Mouse (Mus musculus): ENCODE measurements around the gene Tmem232. TPM values are rescaled to one million over a fixed set of nuclear protein-coding genes. Genes with fewer than 3 reads are reported as not detected.

Gene Tmem232
- total and polyA plus RNA-seq, 3 experiments, result 0.16 TPM; not detected in 2

DNA sequence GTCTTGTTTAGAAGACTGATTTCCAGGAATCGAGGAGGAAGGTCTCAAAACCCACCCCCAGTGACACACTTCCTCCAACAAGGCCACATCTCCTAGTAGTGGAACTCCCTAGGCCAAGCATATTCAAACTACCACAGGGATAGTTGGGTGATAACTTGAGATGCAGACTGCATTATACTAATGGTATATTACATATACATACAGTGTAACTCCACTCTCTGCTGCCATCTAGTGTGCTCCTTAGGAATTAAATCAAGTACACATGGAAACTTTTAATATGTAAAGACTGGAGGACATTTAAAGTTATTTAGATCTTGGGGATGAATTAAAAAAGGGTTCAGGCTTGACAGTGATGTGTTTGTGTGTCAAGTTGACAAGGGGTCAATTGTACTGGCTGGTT is 34.8 kb upstream of the Tmem232 start:
- Histone ChIP-seq H3K36me3 (replicated peaks in 1 of 2; ENCODE audit: control insufficient read depth in 1 of 2, insufficient read depth in 1 of 2, low read length in 1 of 2) (peaks cover 3 to 19% of the 10 kb centered on the region in 2 experiments), H3K4me2 (ENCODE audit: insufficient read depth, low read depth, poor library complexity, severe bottlenecking) (no peak overlapping the region), H3K9ac (ENCODE audit: insufficient read depth, low read depth) (no peak overlapping the region), H3K27ac (ENCODE audit: insufficient read depth, low read depth) (no peak overlapping the region), H3K4me1 (ENCODE audit: control insufficient read depth in 1 of 2, insufficient read depth in 2 of 2) (peaks cover 10% of the 10 kb centered on the region in 2 experiments), H3K27me3 (replicated peaks) (no peaks in the 10 kb centered on the region), H3K79me2 (replicated peaks; ENCODE audit: control insufficient read depth, extremely low read depth, insufficient read depth, poor library complexity, severe bottlenecking) (no peaks in the 10 kb centered on the region), H3K4me3 (replicated peaks in 1 of 3; ENCODE audit: low read depth in 2 of 3, low read length in 2 of 3, poor library complexity in 1 of 3) (no peak overlapping the region), H3K9me3 (replicated peaks; ENCODE audit: low read length) (no peaks in the 10 kb centered on the region)
- dilution Hi-C loops (cut with MboI; ENCODE audit: extremely low pct_ligation_motif_present, extremely low pct_unique_long_range_greater_than_20kb, low sequenced_read_pairs) (no loop called here), in situ Hi-C loops (cut with MboI; ENCODE audit: low pct_ligation_motif_present, low pct_unique_long_range_greater_than_20kb, low sequenced_read_pairs) (no loop called here)
- TF ChIP-seq ZNF384 (IDR thresholded peaks at IDR 0.05; ENCODE audit: low read depth, low read length) (no peak), CTCF (conservative IDR thresholded peaks at IDR 0.05 in 1 of 2, IDR thresholded peaks at IDR 0.05 in 1 of 2; ENCODE audit: low read depth in 2 of 2, low read length in 2 of 2) (peak in 1 of 2 experiments; percentile 35; a peak in 2 of 4 replicates), GABPA (IDR thresholded peaks at IDR 0.05; ENCODE audit: insufficient replicate concordance, low read depth, low read length) (no peak), ELF1 (IDR thresholded peaks at IDR 0.05; ENCODE audit: low read depth, low read length) (no peak)
- peak; percentile 32 for DNase-seq (ENCODE audit: extremely low read depth)

DNA sequence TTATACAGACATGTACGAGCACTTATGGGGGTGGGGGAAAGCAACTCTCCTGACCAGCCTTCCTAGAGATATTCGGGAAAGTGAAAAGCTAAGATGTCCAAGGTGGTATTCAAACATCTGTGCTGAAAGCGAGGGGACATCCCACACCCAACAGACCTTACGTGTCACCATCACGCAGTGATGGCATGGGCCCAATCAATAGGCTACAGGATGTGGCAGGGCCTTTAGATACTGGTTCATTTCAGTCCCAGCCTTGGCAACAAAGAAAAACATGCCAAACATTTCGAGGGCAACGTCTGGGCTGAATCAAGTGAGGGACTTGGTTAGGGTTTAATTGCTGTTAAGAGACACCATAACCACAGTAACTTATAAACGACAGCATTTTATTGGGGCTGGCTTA is 34.3 kb upstream of the Tmem232 start:
- TF ChIP-seq UBTF (IDR thresholded peaks at IDR 0.05; ENCODE audit: low read depth, low read length) (no peak), NELFE (IDR thresholded peaks at IDR 0.05; ENCODE audit: low read depth, low read length) (no peak), POLR2AphosphoS2 (IDR thresholded peaks at IDR 0.05; ENCODE audit: low read depth, low read length) (no peak), RCOR1 (conservative IDR thresholded peaks at IDR 0.05; ENCODE audit: low read depth, low read length) (no peak), TBP (conservative IDR thresholded peaks at IDR 0.05; ENCODE audit: low read depth, low read length) (no peak), CHD1 (IDR thresholded peaks at IDR 0.05; ENCODE audit: low read depth, low read length) (no peak), ETS1 (conservative IDR thresholded peaks at IDR 0.05; ENCODE audit: low read depth, low read length) (no peak)
- peaks cover 10% of the 10 kb centered on the region in 2 experiments for H3K4me1 ChIP-seq (ENCODE audit: control insufficient read depth in 1 of 2, insufficient read depth in 2 of 2)
- dilution Hi-C loops (cut with MboI; ENCODE audit: extremely low pct_ligation_motif_present, extremely low pct_unique_long_range_greater_than_20kb, low sequenced_read_pairs) (no loop called here), in situ Hi-C loops (cut with MboI; ENCODE audit: low pct_ligation_motif_present, low pct_unique_long_range_greater_than_20kb, low sequenced_read_pairs) (no loop called here)
- no peak overlapping the region for H3K27ac ChIP-seq (ENCODE audit: insufficient read depth, low read depth)
- DNase-seq (ENCODE audit: extremely low read depth), result no peak
- H3K36me3 ChIP-seq (replicated peaks in 1 of 2; ENCODE audit: control insufficient read depth in 1 of 2, insufficient read depth in 1 of 2, low read length in 1 of 2), result peaks cover 3 to 14% of the 10 kb centered on the region in 2 experiments
- no peaks in the 10 kb centered on the region for H3K9me3 ChIP-seq (replicated peaks; ENCODE audit: low read length)
- no peaks in the 10 kb centered on the region for H3K27me3 ChIP-seq (replicated peaks)
- H3K4me3 ChIP-seq (replicated peaks in 1 of 3; ENCODE audit: low read depth in 2 of 3, low read length in 2 of 3, poor library complexity in 1 of 3), result no peak overlapping the region
- no peaks in the 10 kb centered on the region for H3K79me2 ChIP-seq (replicated peaks; ENCODE audit: control insufficient read depth, extremely low read depth, insufficient read depth, poor library complexity, severe bottlenecking)
- no peak overlapping the region for H3K4me2 ChIP-seq (ENCODE audit: insufficient read depth, low read depth, poor library complexity, severe bottlenecking)
- no peak overlapping the region for H3K9ac ChIP-seq (ENCODE audit: insufficient read depth, low read depth)

DNA sequence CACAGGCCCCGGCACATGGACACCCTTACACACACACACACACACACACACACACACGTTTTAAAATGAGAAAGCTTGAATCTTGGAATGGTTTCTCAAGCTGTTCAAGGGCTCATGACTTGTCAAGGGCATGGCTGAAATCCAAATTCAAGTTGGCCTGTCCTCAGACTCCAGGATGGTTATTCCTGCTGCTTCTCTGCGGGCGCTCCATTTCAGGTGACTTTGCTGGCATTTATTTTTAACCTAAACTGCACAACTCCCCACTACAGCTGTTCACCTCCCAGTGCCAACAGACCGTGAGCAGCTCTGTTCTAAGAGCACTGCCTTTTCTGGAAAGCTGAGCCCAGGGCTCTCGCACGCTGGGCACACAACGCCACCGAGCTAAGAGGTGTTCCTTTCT is 31.3 kb upstream of the Tmem232 start:
- dilution Hi-C loops (cut with MboI; ENCODE audit: extremely low pct_ligation_motif_present, extremely low pct_unique_long_range_greater_than_20kb, low sequenced_read_pairs), result no loop called here
- TF ChIP-seq HCFC1 (IDR thresholded peaks at IDR 0.05; ENCODE audit: low read depth, low read length) (no peak), USF2 (conservative IDR thresholded peaks at IDR 0.05; ENCODE audit: low read depth, low read length) (no peak), E2F4 (IDR thresholded peaks at IDR 0.05; ENCODE audit: insufficient replicate concordance, low read depth, low read length) (no peak), UBTF (IDR thresholded peaks at IDR 0.05; ENCODE audit: low read depth, low read length) (no peak), JUND (conservative IDR thresholded peaks at IDR 0.05; ENCODE audit: low read depth, low read length) (no peak), POLR2AphosphoS2 (IDR thresholded peaks at IDR 0.05; ENCODE audit: low read depth, low read length) (no peak), USF1 (IDR thresholded peaks at IDR 0.05; ENCODE audit: low read depth, low read length) (no peak), RAD21 (IDR thresholded peaks at IDR 0.05; ENCODE audit: low read depth, low read length) (no peak), BHLHE40 (IDR thresholded peaks at IDR 0.05; ENCODE audit: low read depth, low read length) (no peak), ELF1 (IDR thresholded peaks at IDR 0.05; ENCODE audit: low read depth, low read length) (no peak), CHD1 (IDR thresholded peaks at IDR 0.05; ENCODE audit: low read depth, low read length) (no peak)
- Histone ChIP-seq H3K4me2 (ENCODE audit: insufficient read depth, low read depth, poor library complexity, severe bottlenecking) (no peak overlapping the region), H3K4me3 (replicated peaks in 1 of 3; ENCODE audit: low read depth in 2 of 3, low read length in 2 of 3, poor library complexity in 1 of 3) (no peak overlapping the region), H3K4me1 (ENCODE audit: control insufficient read depth in 1 of 2, insufficient read depth in 2 of 2) (peaks cover 10% of the 10 kb centered on the region in 2 experiments), H3K9me3 (replicated peaks; ENCODE audit: low read length) (no peaks in the 10 kb centered on the region), H3K36me3 (replicated peaks in 1 of 2; ENCODE audit: control insufficient read depth in 1 of 2, insufficient read depth in 1 of 2, low read length in 1 of 2) (no peaks in the 10 kb centered on the region), H3K27ac (ENCODE audit: insufficient read depth, low read depth) (no peak overlapping the region), H3K27me3 (replicated peaks) (no peaks in the 10 kb centered on the region), H3K79me2 (replicated peaks; ENCODE audit: control insufficient read depth, extremely low read depth, insufficient read depth, poor library complexity, severe bottlenecking) (no peaks in the 10 kb centered on the region), H3K9ac (ENCODE audit: insufficient read depth, low read depth) (no peak overlapping the region)
- no peak for DNase-seq (ENCODE audit: extremely low read depth)
- in situ Hi-C loops (cut with MboI; ENCODE audit: low pct_ligation_motif_present, low pct_unique_long_range_greater_than_20kb, low sequenced_read_pairs), result no loop called here

All from CH12.LX (cell line).